Mouse (Mus musculus): Measurements from ENCODE around the gene Aqp3. TPM values are rescaled to one million over a fixed set of nuclear protein-coding genes. Genes with fewer than 3 reads are reported as not detected.

The Aqp3 gene
- polyA plus RNA-seq, 2 experiments, result 36.6 to 56.2 TPM

DNA sequence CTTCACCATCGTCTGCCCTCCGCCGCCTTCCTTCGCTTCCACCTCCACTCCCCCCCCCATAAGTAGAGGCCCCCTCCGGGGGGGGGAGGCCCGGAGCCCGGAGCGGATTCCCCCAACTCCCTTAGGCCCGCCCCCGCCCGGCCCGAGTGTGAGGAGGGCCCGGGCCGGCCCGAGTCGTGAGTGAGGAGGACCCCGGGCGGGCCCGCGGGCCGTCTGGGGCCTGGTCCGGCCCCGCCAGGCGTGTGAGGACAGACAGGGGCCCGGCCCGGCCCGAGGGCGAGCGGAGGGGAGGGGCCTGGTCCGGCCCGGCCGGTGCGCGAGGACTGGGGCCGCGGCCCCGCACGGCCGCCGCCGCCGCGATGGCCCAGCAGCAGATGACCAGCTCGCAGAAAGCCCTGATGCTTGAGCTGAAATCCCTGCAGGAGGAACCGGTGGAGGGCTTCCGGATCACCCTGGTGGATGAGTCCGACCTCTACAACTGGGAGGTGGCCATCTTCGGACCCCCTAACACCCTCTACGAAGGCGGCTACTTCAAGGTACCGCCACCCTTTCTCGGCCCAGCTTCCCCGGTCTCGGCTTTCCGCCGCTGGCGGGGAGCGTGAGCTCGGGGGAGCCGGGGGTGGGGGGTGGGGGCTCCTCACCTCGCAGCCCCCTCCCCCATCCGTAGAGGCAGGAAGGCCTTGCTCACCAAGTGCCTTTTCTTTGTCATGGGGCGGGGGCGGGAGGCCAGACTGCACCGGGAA lies 37.9 kb upstream of the Aqp3 start, which contains the start of gene Ube2r2:
Gene Ube2r2 (plus strand): TSS at position 33 of the 743 bp plus-strand sequence.
- Histone ChIP-seq H3K27ac (replicated peaks; ENCODE audit: low read depth, low read length) (peak within 1 kb of the TSS; percentile 99), H3K4me1 (ENCODE audit: control insufficient read depth, insufficient read depth, low read length) (peaks cover 4% of the 10 kb centered on the region), H3K36me3 (ENCODE audit: control insufficient read depth, insufficient read depth, low read length) (peaks cover 20% of the 10 kb centered on the region), H3K9me3 (ENCODE audit: control insufficient read depth, low read length) (no peaks in the 10 kb centered on the region), H3K9ac (ENCODE audit: low read depth, low read length, severe bottlenecking) (peak within 1 kb of the TSS; percentile 99), H3K27me3 (ENCODE audit: control insufficient read depth, insufficient read depth, low read length) (no peaks in the 10 kb centered on the region), H3K4me2 (replicated peaks; ENCODE audit: low read depth, low read length, severe bottlenecking) (peak within 1 kb of the TSS; percentile 60), H3K4me3 (replicated peaks; ENCODE audit: low read length) (peak within 1 kb of the TSS; percentile 96)
- TF ChIP-seq POLR2A (IDR thresholded peaks at IDR 0.05; ENCODE audit: borderline replicate concordance, extremely low read depth, insufficient read depth, insufficient read length), result no peak
- 0% methylated on average over 38 of the region's 65 CpGs for WGBS
- DNase-seq (ENCODE audit: low spot score), result peak; percentile 64
- peak; percentile 66 for ATAC-seq (ENCODE audit: low FRiP score, low read depth)

DNA sequence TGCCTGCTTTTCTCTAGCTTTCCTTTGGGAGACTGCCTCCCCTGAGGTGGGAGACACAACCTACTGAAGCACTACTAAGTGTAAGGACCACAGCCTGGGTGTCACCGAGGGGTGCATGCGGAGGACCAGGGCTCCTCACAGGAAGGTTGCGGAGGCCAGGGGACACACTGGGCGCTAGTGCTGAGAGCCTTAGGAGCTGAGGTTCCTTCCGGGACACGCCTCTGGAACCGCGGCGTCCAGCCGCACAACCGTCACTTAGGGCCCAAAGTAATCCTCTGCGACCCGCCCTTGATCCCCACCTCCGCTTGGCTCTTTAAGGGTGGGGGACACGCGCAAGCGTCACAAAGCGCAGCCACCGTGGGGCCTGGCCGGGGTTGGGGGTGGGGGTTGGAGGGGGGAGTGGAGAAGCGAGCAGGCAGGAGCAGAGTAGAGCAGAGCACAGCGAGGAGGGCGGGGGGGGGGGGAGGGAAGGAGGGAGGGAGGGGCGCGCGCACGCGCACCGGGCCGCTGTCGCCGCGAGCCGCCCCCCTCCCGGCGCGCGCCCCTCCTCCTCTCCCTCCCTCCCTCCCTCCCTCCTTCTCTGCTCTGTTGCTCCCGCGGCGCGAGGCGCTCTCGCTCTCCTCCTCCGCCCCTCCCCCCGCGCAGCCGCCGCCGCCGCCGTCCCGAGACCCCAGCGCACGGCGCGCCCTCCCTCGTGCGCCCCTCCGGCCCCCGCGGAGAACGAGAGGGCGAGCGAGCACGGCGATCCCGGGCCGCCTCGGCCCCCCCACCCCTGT lies 37.1 kb upstream of the Aqp3 start:
- ATAC-seq (ENCODE audit: low FRiP score, low read depth) (peak; percentile 93), DNase-seq (ENCODE audit: low spot score) (peak; percentile 87)
- H3K4me3 ChIP-seq (replicated peaks; ENCODE audit: low read length), result peak overlapping the region; percentile 96
- H3K27ac ChIP-seq (replicated peaks; ENCODE audit: low read depth, low read length), result peak overlapping the region; percentile 99
- peaks cover 13% of the 10 kb centered on the region for H3K36me3 ChIP-seq (ENCODE audit: control insufficient read depth, insufficient read depth, low read length)
- WGBS, result under 1% methylated on average over 30 of the region's 70 CpGs
- H3K4me1 ChIP-seq (ENCODE audit: control insufficient read depth, insufficient read depth, low read length), result peaks cover 4% of the 10 kb centered on the region
- H3K9me3 ChIP-seq (ENCODE audit: control insufficient read depth, low read length), result no peaks in the 10 kb centered on the region
- H3K9ac ChIP-seq (ENCODE audit: low read depth, low read length, severe bottlenecking), result peak overlapping the region; percentile 99
- 0 out of 2 replicates have a peak, but pooled peaks have one; percentile 29 for TF ChIP-seq POLR2A (IDR thresholded peaks at IDR 0.05; ENCODE audit: borderline replicate concordance, extremely low read depth, insufficient read depth, insufficient read length)
- H3K4me2 ChIP-seq (replicated peaks; ENCODE audit: low read depth, low read length, severe bottlenecking), result peak overlapping the region; percentile 60
- no peaks in the 10 kb centered on the region for H3K27me3 ChIP-seq (ENCODE audit: control insufficient read depth, insufficient read depth, low read length)

DNA sequence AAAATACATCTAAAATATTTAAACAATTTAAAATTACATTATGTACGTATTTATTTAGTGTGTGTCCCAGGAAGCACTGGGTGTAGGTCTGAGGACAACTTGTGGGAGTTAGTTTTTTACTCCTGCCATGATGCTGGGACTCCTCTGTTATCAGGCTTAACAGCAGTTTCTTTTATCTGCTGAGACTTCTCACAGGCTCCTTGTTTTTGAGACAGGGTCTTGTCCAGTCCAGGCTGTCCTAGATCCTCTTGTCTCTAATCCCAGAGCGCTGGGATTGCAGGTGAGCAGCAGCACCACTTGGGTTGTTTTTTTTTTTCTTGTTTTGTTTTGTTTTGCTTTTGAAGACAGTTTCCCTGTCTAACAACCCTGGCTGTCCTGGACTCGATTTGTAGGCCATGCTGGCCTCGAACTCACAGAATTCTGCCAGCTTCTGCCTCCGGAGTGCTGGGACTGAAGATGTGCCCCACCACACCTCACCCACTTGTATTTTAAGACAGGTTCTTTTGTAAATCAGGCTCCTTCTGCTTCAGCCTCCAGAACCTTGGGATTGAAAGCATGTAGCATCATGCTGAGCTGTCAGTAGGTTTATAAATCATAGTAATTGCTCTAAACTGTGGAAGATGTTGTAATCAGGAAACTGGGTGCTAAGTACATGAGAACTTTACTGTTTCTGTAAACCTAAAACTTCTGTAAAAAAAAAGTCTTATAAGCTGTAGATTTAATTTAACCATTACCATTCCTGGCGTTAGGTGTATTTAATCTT lies 35.7 kb upstream of the Aqp3 start:
- Histone ChIP-seq H3K9ac (ENCODE audit: low read depth, low read length, severe bottlenecking) (no peak overlapping the region), H3K4me2 (replicated peaks; ENCODE audit: low read depth, low read length, severe bottlenecking) (no peak overlapping the region), H3K9me3 (ENCODE audit: control insufficient read depth, low read length) (no peaks in the 10 kb centered on the region), H3K36me3 (ENCODE audit: control insufficient read depth, insufficient read depth, low read length) (peaks cover 6% of the 10 kb centered on the region), H3K4me3 (replicated peaks; ENCODE audit: low read length) (no peak overlapping the region), H3K4me1 (ENCODE audit: control insufficient read depth, insufficient read depth, low read length) (peaks cover 4% of the 10 kb centered on the region), H3K27ac (replicated peaks; ENCODE audit: low read depth, low read length) (no peak overlapping the region), H3K27me3 (ENCODE audit: control insufficient read depth, insufficient read depth, low read length) (no peaks in the 10 kb centered on the region)
- DNase-seq (ENCODE audit: low spot score), result peak; percentile 43
- no peak for TF ChIP-seq POLR2A (IDR thresholded peaks at IDR 0.05; ENCODE audit: borderline replicate concordance, extremely low read depth, insufficient read depth, insufficient read length)
- no peak for ATAC-seq (ENCODE audit: low FRiP score, low read depth)
- WGBS, result 64% methylated on average over 6 of the region's 6 CpGs

DNA sequence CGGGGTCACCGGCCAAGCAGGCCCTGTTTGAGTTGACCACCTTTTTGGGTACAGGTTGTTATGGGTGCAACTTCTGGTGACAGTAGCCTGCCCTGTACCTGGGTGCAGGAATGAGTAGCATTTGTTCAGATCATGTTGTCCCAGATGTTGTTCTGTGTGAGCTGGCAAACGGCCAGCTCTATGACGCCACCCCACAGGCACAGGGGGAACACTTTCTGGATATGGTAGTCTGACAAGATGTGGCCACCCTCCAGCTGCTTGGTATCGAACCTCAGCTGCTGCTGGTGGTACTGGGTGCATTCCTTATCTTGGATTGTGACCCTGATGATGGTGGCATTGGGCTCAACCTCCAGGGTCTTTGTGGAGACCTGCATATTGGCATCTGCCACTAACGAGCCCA lies 34.5 kb upstream of the Aqp3 start:
- Histone ChIP-seq H3K9me3 (ENCODE audit: control insufficient read depth, low read length) (no peaks in the 10 kb centered on the region), H3K4me3 (replicated peaks; ENCODE audit: low read length) (no peak overlapping the region), H3K4me2 (replicated peaks; ENCODE audit: low read depth, low read length, severe bottlenecking) (no peak overlapping the region), H3K9ac (ENCODE audit: low read depth, low read length, severe bottlenecking) (no peak overlapping the region), H3K27ac (replicated peaks; ENCODE audit: low read depth, low read length) (no peak overlapping the region), H3K27me3 (ENCODE audit: control insufficient read depth, insufficient read depth, low read length) (no peaks in the 10 kb centered on the region), H3K36me3 (ENCODE audit: control insufficient read depth, insufficient read depth, low read length) (no peaks in the 10 kb centered on the region), H3K4me1 (ENCODE audit: control insufficient read depth, insufficient read depth, low read length) (peaks cover 4% of the 10 kb centered on the region)
- ATAC-seq (ENCODE audit: low FRiP score, low read depth) (no peak), DNase-seq (ENCODE audit: low spot score) (no peak)
- no peak for TF ChIP-seq POLR2A (IDR thresholded peaks at IDR 0.05; ENCODE audit: borderline replicate concordance, extremely low read depth, insufficient read depth, insufficient read length)
- WGBS, result 79% methylated on average over 6 of the region's 6 CpGs

DNA sequence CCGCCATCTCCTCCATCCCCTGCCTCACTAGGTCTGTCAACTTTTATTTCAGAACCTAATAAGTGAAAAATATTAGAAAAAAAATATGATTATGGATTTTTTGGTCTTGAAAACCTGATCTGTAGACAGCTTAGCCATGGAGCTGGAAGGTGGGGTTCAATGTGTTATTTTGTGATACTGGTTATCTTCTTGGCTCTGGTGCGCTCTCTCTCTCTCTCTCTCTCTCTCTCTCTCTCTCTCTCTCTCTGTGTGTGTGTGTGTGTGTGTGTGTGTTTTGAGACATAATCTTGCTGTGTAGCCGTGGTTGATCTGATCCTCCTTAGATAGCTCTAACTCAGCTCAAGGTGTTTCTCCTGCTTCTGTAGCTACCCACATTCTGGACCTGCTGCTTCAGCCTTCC lies 31.9 kb upstream of the Aqp3 start:
- no peak for TF ChIP-seq POLR2A (IDR thresholded peaks at IDR 0.05; ENCODE audit: borderline replicate concordance, extremely low read depth, insufficient read depth, insufficient read length)
- ATAC-seq (ENCODE audit: low FRiP score, low read depth), result no peak
- Histone ChIP-seq H3K9ac (ENCODE audit: low read depth, low read length, severe bottlenecking) (no peak overlapping the region), H3K4me1 (ENCODE audit: control insufficient read depth, insufficient read depth, low read length) (peaks cover 4% of the 10 kb centered on the region; the same call in 1 of the 2 replicates), H3K27me3 (ENCODE audit: control insufficient read depth, insufficient read depth, low read length) (no peaks in the 10 kb centered on the region), H3K36me3 (ENCODE audit: control insufficient read depth, insufficient read depth, low read length) (no peaks in the 10 kb centered on the region), H3K4me2 (replicated peaks; ENCODE audit: low read depth, low read length, severe bottlenecking) (no peak overlapping the region), H3K9me3 (ENCODE audit: control insufficient read depth, low read length) (no peaks in the 10 kb centered on the region), H3K27ac (replicated peaks; ENCODE audit: low read depth, low read length) (no peak overlapping the region), H3K4me3 (replicated peaks; ENCODE audit: low read length) (no peak overlapping the region)
- no peak for DNase-seq (ENCODE audit: low spot score)
- WGBS, result 78% methylated on average over 3 of the region's 3 CpGs

All from limb, embryonic 14.5 days (tissue).